Mouse (Mus musculus) heart, adult 2 months (tissue): ENCODE measurements around the gene Gm13757.
"Not testable (repeated sequence)": the region's sequence is repeated elsewhere in the genome, so short reads cannot be mapped to it uniquely, and the experiment has no call there.

ENCODE experiments used
- CTCF ChIP-seq: fragments of 200-600 bp; IDR thresholded peaks from 2 replicates; pipeline ENCODE4 v1.8.1; 2022; ENCODE audit warnings: antibody characterized with exemption, mild to moderate bottlenecking, moderate library complexity
- EP300 ChIP-seq: fragments of 200-500 bp; IDR thresholded peaks from 2 replicates; pipeline ENCODE4 v1.6.1; 2011; ENCODE audit warnings: low read depth, low read length, control low read depth; ENCODE audit not compliant: insufficient read depth
- POLR2A ChIP-seq: fragments of 200-500 bp; IDR thresholded peaks from 2 replicates; pipeline ENCODE4 v1.6.1; 2011; ENCODE audit warnings: mild to moderate bottlenecking, low read depth, low read length, control low read depth; ENCODE audit not compliant: insufficient read depth

- not testable (repeated sequence) for TF ChIP-seq EP300, POLR2A, CTCF
These were observed 5.6 kb upstream of the Gm13757 start, which contains the start of gene Olfr1183 for GRCm38 (mm10) chr2:88454567-88454966.
